Mouse (Mus musculus): ENCODE measurements around the gene Sord. TPM values are rescaled to one million over a fixed set of nuclear protein-coding genes. Genes with fewer than 3 reads are reported as not detected.

The Sord gene
- total RNA-seq, 2 experiments from 2014 or later = 18.7 to 18.8 TPM

- no peak for ATAC-seq (replicated peaks; ENCODE audit: low FRiP score, poor library complexity, severe bottlenecking)
Measured at GRCm38 (mm10) chr2:122300656-122301020, 66.1 kb downstream of the Sord start.

GRCm38 (mm10) chr2:122301081-122301920 lies 66.8 kb downstream of the Sord start:
- ATAC-seq (replicated peaks; ENCODE audit: low FRiP score, poor library complexity, severe bottlenecking) = no peak

- ATAC-seq (replicated peaks; ENCODE audit: low FRiP score, poor library complexity, severe bottlenecking) = no peak
Measured at GRCm38 (mm10) chr2:122301921-122302573, 67.5 kb downstream of the Sord start.

GRCm38 (mm10) chr2:122302574-122303241 lies 68.2 kb downstream of the Sord start:
- peak; percentile 79 for ATAC-seq (replicated peaks; ENCODE audit: low FRiP score, poor library complexity, severe bottlenecking)

- ATAC-seq (replicated peaks; ENCODE audit: low FRiP score, poor library complexity, severe bottlenecking) = no peak
Measured at GRCm38 (mm10) chr2:122304544-122304943, 70.0 kb downstream of the Sord start.

- no peak for ATAC-seq (replicated peaks; ENCODE audit: low FRiP score, poor library complexity, severe bottlenecking)
Measured at GRCm38 (mm10) chr2:122305097-122305892, 70.7 kb downstream of the Sord start.

GRCm38 (mm10) chr2:122306184-122306583 lies 71.6 kb downstream of the Sord start:
- no peak for ATAC-seq (replicated peaks; ENCODE audit: low FRiP score, poor library complexity, severe bottlenecking)

GRCm38 (mm10) chr2:122309647-122310046 lies 75.1 kb downstream of the Sord start:
- ATAC-seq (replicated peaks; ENCODE audit: low FRiP score, poor library complexity, severe bottlenecking) = no peak

GRCm38 (mm10) chr2:122311561-122311960 lies 77.0 kb downstream of the Sord start:
- no peak for ATAC-seq (replicated peaks; ENCODE audit: low FRiP score, poor library complexity, severe bottlenecking)

- ATAC-seq (replicated peaks; ENCODE audit: low FRiP score, poor library complexity, severe bottlenecking) = peak; percentile 84
Measured at GRCm38 (mm10) chr2:122312722-122313417, 78.3 kb downstream of the Sord start.

- no peak for ATAC-seq (replicated peaks; ENCODE audit: low FRiP score, poor library complexity, severe bottlenecking)
Measured at GRCm38 (mm10) chr2:122313536-122313935, 79.0 kb downstream of the Sord start, which contains the start of gene Duoxa1. Gene Duoxa1, minus strand, starts transcription at chr2:122313730.

Other genes starting within 250 kb of the Sord start
- gene Eif3j1, start 206.2 kb upstream of the Sord start, total RNA-seq (2015; ENCODE audit: low replicate concordance) = 5.0 and 6.7 TPM in 2 replicates
- gene Eif3j1, start 206.2 kb upstream of the Sord start, total RNA-seq (2017; ENCODE audit: low replicate concordance) = 14.5 and 21.5 TPM in 2 replicates
- 2.5 and 4.4 TPM in 2 replicates for gene Spg11, start 116.4 kb upstream of the Sord start, total RNA-seq (2015; ENCODE audit: low replicate concordance)
- gene Spg11, start 116.4 kb upstream of the Sord start, total RNA-seq (2017; ENCODE audit: low replicate concordance) = 4.5 and 5.6 TPM in 2 replicates
- 1,642 and 1,724 TPM in 2 replicates for gene B2m, start 87.1 kb upstream of the Sord start, total RNA-seq (2015; ENCODE audit: low replicate concordance)
- 563 and 1,023 TPM in 2 replicates for gene B2m, start 87.1 kb upstream of the Sord start, total RNA-seq (2017; ENCODE audit: low replicate concordance)
- not detected in 2 replicates for gene Trim69, start 74.0 kb upstream of the Sord start, total RNA-seq (2015; ENCODE audit: low replicate concordance)
- not detected in 2 replicates for gene Trim69, start 74.0 kb upstream of the Sord start, total RNA-seq (2017; ENCODE audit: low replicate concordance)
- gene Patl2, start 48.6 kb upstream of the Sord start, total RNA-seq (2015; ENCODE audit: low replicate concordance) = not detected in 2 replicates
- gene Patl2, start 48.6 kb upstream of the Sord start, total RNA-seq (2017; ENCODE audit: low replicate concordance) = not detected in 2 replicates
- not detected in 2 replicates for gene Terb2, start 48.5 kb upstream of the Sord start, total RNA-seq (2015; ENCODE audit: low replicate concordance)
- gene Terb2, start 48.5 kb upstream of the Sord start, total RNA-seq (2017; ENCODE audit: low replicate concordance) = not detected in 2 replicates
- not detected in 2 replicates for gene Duox2, start 63.7 kb downstream of the Sord start, total RNA-seq (2015; ENCODE audit: low replicate concordance)
- not detected in 2 replicates for gene Duox2, start 63.7 kb downstream of the Sord start, total RNA-seq (2017; ENCODE audit: low replicate concordance)
- not detected in 2 replicates for gene Duoxa2, start 64.2 kb downstream of the Sord start, total RNA-seq (2015; ENCODE audit: low replicate concordance)
- not detected in 2 replicates for gene Duoxa2, start 64.2 kb downstream of the Sord start, total RNA-seq (2017; ENCODE audit: low replicate concordance)
- gene Duoxa1, start 79.0 kb downstream of the Sord start, total RNA-seq (2015; ENCODE audit: low replicate concordance) = 0.77 TPM in 1 of 2 replicates, not detected in the other
- gene Duoxa1, start 79.0 kb downstream of the Sord start, total RNA-seq (2017; ENCODE audit: low replicate concordance) = not detected in 2 replicates
- not detected in 2 replicates for gene Duox1, start 80.9 kb downstream of the Sord start, total RNA-seq (2015; ENCODE audit: low replicate concordance)
- gene Duox1, start 80.9 kb downstream of the Sord start, total RNA-seq (2017; ENCODE audit: low replicate concordance) = 0.14 TPM in 1 of 2 replicates, not detected in the other
- 0.84 TPM in 1 of 2 replicates, not detected in the other for gene Shf, start 134.4 kb downstream of the Sord start, total RNA-seq (2015; ENCODE audit: low replicate concordance)
- gene Shf, start 134.4 kb downstream of the Sord start, total RNA-seq (2017; ENCODE audit: low replicate concordance) = 6.3 and 13.0 TPM in 2 replicates
- gene Slc28a2, start 191.7 kb downstream of the Sord start, total RNA-seq (2015; ENCODE audit: low replicate concordance) = 12.3 and 16.5 TPM in 2 replicates
- 11.7 and 15.9 TPM in 2 replicates for gene Slc28a2, start 191.7 kb downstream of the Sord start, total RNA-seq (2017; ENCODE audit: low replicate concordance)